Mouse (Mus musculus): ENCODE measurements at regions not wholly inside any gene's neighbourhood (a gene's known extent, or its start where the extent isn't known, plus 50 kb on each side); places are given as distances from the start of the nearest gene placed in this dataset.

GRCm38 (mm10) chr12:69502706-69503070, 80.1 kb downstream of the Vcpkmt start:
- no peak for DNase-seq (ENCODE audit: low read depth)
- TF ChIP-seq POLR2A (IDR thresholded peaks at IDR 0.05; ENCODE audit: borderline replicate concordance, extremely low read depth, insufficient read depth, insufficient read length, poor library complexity, severe bottlenecking) (no peak), CTCF (IDR thresholded peaks at IDR 0.05; ENCODE audit: borderline replicate concordance, extremely low read depth, insufficient read depth, insufficient read length) (no peak)

GRCm38 (mm10) chr12:69501783-69502705, 80.8 kb downstream of the Vcpkmt start:
- TF ChIP-seq CTCF (IDR thresholded peaks at IDR 0.05; ENCODE audit: borderline replicate concordance, extremely low read depth, insufficient read depth, insufficient read length), result no peak
- TF ChIP-seq POLR2A (IDR thresholded peaks at IDR 0.05; ENCODE audit: borderline replicate concordance, extremely low read depth, insufficient read depth, insufficient read length, poor library complexity, severe bottlenecking), result no peak
- peak; percentile 91 for DNase-seq (ENCODE audit: low read depth)

- no peak for DNase-seq (ENCODE audit: low read depth)
- no peak for TF ChIP-seq POLR2A (IDR thresholded peaks at IDR 0.05; ENCODE audit: borderline replicate concordance, extremely low read depth, insufficient read depth, insufficient read length, poor library complexity, severe bottlenecking)
- no peak for TF ChIP-seq CTCF (IDR thresholded peaks at IDR 0.05; ENCODE audit: borderline replicate concordance, extremely low read depth, insufficient read depth, insufficient read length)
These were observed 81.5 kb downstream of the Vcpkmt start for GRCm38 (mm10) chr12:69501346-69501730.

- DNase-seq (ENCODE audit: low read depth), result peak; percentile 58
- TF ChIP-seq POLR2A (IDR thresholded peaks at IDR 0.05; ENCODE audit: borderline replicate concordance, extremely low read depth, insufficient read depth, insufficient read length, poor library complexity, severe bottlenecking) (no peak), CTCF (IDR thresholded peaks at IDR 0.05; ENCODE audit: borderline replicate concordance, extremely low read depth, insufficient read depth, insufficient read length) (no peak)
These were observed 82.1 kb downstream of the Vcpkmt start for GRCm38 (mm10) chr12:69500600-69501345.

- peak; percentile 88 for DNase-seq (ENCODE audit: low read depth)
- no peak for TF ChIP-seq CTCF (IDR thresholded peaks at IDR 0.05; ENCODE audit: borderline replicate concordance, extremely low read depth, insufficient read depth, insufficient read length)
- no peak for TF ChIP-seq POLR2A (IDR thresholded peaks at IDR 0.05; ENCODE audit: borderline replicate concordance, extremely low read depth, insufficient read depth, insufficient read length, poor library complexity, severe bottlenecking)
These were observed 85.7 kb downstream of the Vcpkmt start for GRCm38 (mm10) chr12:69497121-69497520.

- TF ChIP-seq POLR2A (IDR thresholded peaks at IDR 0.05; ENCODE audit: borderline replicate concordance, extremely low read depth, insufficient read depth, insufficient read length, poor library complexity, severe bottlenecking) (no peak), CTCF (IDR thresholded peaks at IDR 0.05; ENCODE audit: borderline replicate concordance, extremely low read depth, insufficient read depth, insufficient read length) (no peak)
- no peak for DNase-seq (ENCODE audit: low read depth)
These were observed 86.4 kb downstream of the Vcpkmt start for GRCm38 (mm10) chr12:69496341-69496904.

- no peak for TF ChIP-seq CTCF (IDR thresholded peaks at IDR 0.05; ENCODE audit: borderline replicate concordance, extremely low read depth, insufficient read depth, insufficient read length)
- no peak for TF ChIP-seq POLR2A (IDR thresholded peaks at IDR 0.05; ENCODE audit: borderline replicate concordance, extremely low read depth, insufficient read depth, insufficient read length, poor library complexity, severe bottlenecking)
- DNase-seq (ENCODE audit: low read depth), result no peak
These were observed 87.1 kb downstream of the Vcpkmt start for GRCm38 (mm10) chr12:69495776-69496175.

- DNase-seq (ENCODE audit: low read depth), result peak; percentile 74
These were observed 88.2 kb downstream of the Vcpkmt start for GRCm38 (mm10) chr12:69494648-69495047.

GRCm38 (mm10) chr12:69489686-69490085, 93.1 kb downstream of the Vcpkmt start:
- TF ChIP-seq CTCF (IDR thresholded peaks at IDR 0.05; ENCODE audit: borderline replicate concordance, extremely low read depth, insufficient read depth, insufficient read length), result no peak
- TF ChIP-seq POLR2A (IDR thresholded peaks at IDR 0.05; ENCODE audit: borderline replicate concordance, extremely low read depth, insufficient read depth, insufficient read length, poor library complexity, severe bottlenecking), result no peak
- no peak for DNase-seq (ENCODE audit: low read depth)

More at GRCm38 (mm10) chr12:69494648-69495047, 88.2 kb downstream of the Vcpkmt start:
- TF ChIP-seq CTCF (IDR thresholded peaks at IDR 0.05; ENCODE audit: borderline replicate concordance, extremely low read depth, insufficient read depth, insufficient read length) (no peak), POLR2A (IDR thresholded peaks at IDR 0.05; ENCODE audit: borderline replicate concordance, extremely low read depth, insufficient read depth, insufficient read length, poor library complexity, severe bottlenecking) (no peak)

- no peak for TF ChIP-seq CTCF (IDR thresholded peaks at IDR 0.05; ENCODE audit: borderline replicate concordance, extremely low read depth, insufficient read depth, insufficient read length)
- TF ChIP-seq POLR2A (IDR thresholded peaks at IDR 0.05; ENCODE audit: borderline replicate concordance, extremely low read depth, insufficient read depth, insufficient read length, poor library complexity, severe bottlenecking), result no peak
- no peak for DNase-seq (ENCODE audit: low read depth)
These were observed 95.9 kb downstream of the Vcpkmt start for GRCm38 (mm10) chr12:69486903-69487302.

Measured in brain, embryonic 14.5 days (tissue).